Mouse (Mus musculus) MEL (cell line): ENCODE measurements around the gene Hectd4. TPM values are rescaled to one million over a fixed set of nuclear protein-coding genes. Genes with fewer than 3 reads are reported as not detected.

Source experiments
- DNase-seq: peaks from one replicate; pipeline ENCODE4 v3.0.0; 2011; ENCODE audit warnings: low read depth, low spot score
- H3K27ac ChIP-seq: 2 replicates; pipeline ENCODE4 v1.5.1; 2012; ENCODE audit warnings: low read depth, mild to moderate bottlenecking, control low read depth, low read length, moderate library complexity; ENCODE audit not compliant: control insufficient read depth
- H3K27me3 ChIP-seq, 2 experiments: fragments of 150-350 bp in 1 of 2; sonication (generic) in 1 of 2; 2 replicates each; pipeline ENCODE4 v1.6.1; 2012; ENCODE audit warnings: low read length in 2 of 2, mild to moderate bottlenecking in 2 of 2, improper control_type of control experiment in 1 of 2, moderate library complexity in 1 of 2; ENCODE audit not compliant: insufficient read depth in 2 of 2, control insufficient read depth in 1 of 2
- H3K36me3 ChIP-seq, 2 experiments: 2 replicates each; pipeline ENCODE4 v1.6.1; 2012 to 2014; ENCODE audit warnings: low read length in 2 of 2, improper control_type of control experiment in 1 of 2, inconsistent platforms in 1 of 2, mild to moderate bottlenecking in 1 of 2; ENCODE audit not compliant: insufficient read depth in 2 of 2, control insufficient read depth in 1 of 2
- H3K4me1 ChIP-seq, 2 experiments: fragments of 150-350 bp in 1 of 2; sonication (generic) in 1 of 2; 2 replicates each; pipeline ENCODE4 v1.6.1; 2012; ENCODE audit warnings: low read length in 2 of 2, improper control_type of control experiment in 1 of 2, mild to moderate bottlenecking in 1 of 2; ENCODE audit not compliant: insufficient read depth in 2 of 2, control insufficient read depth in 1 of 2
- H3K4me3 ChIP-seq, 2 experiments: fragments of 150-350 bp in 1 of 2; sonication (generic) in 1 of 2; 2 replicates each; pipeline ENCODE4 v1.5.1; 2012; ENCODE audit warnings: low read depth in 2 of 2, low read length in 2 of 2, mild to moderate bottlenecking in 2 of 2, moderate library complexity in 2 of 2, control low read depth in 1 of 2, improper control_type of control experiment in 1 of 2; ENCODE audit not compliant: control insufficient read depth in 1 of 2, insufficient read depth in 1 of 2
- H3K79me2 ChIP-seq: 2 replicates; pipeline ENCODE4 v1.6.1; 2012; ENCODE audit warnings: mild to moderate bottlenecking, low read length, moderate library complexity; ENCODE audit not compliant: control insufficient read depth, poor library complexity, insufficient read depth
- H3K9ac ChIP-seq: 2 replicates; pipeline ENCODE4 v1.6.1; 2012; ENCODE audit warnings: low read depth, mild to moderate bottlenecking, control low read depth, low read length, moderate library complexity; ENCODE audit not compliant: control insufficient read depth, poor library complexity, severe bottlenecking
- H3K9me3 ChIP-seq: fragments of 150-350 bp; sonication (generic); replicated peaks from 2 replicates; pipeline ENCODE4 v1.6.1; 2012; ENCODE audit warnings: mild to moderate bottlenecking, low read length, improper control_type of control experiment, moderate library complexity; ENCODE audit not compliant: insufficient read depth
- BHLHE40 ChIP-seq: IDR thresholded peaks from 2 replicates; pipeline ENCODE4 v1.6.1; 2012; ENCODE audit warnings: low read depth, mild to moderate bottlenecking, inconsistent platforms, low read length, improper control_type of control experiment, borderline replicate concordance
- CHD1 ChIP-seq: IDR thresholded peaks from 2 replicates; pipeline ENCODE4 v1.6.1; 2012; ENCODE audit warnings: low read depth, mild to moderate bottlenecking, inconsistent platforms, low read length, improper control_type of control experiment
- CTCF ChIP-seq, 3 experiments: IDR thresholded peaks in 2 of 3; conservative IDR thresholded peaks in 1 of 3; 2 replicates each; pipeline ENCODE4 v1.5.1; 2011 to 2012; ENCODE audit warnings: low read length in 3 of 3, low read depth in 2 of 3, mild to moderate bottlenecking in 2 of 3, improper control_type of control experiment in 1 of 3, inconsistent platforms in 1 of 3, mixed read lengths in 1 of 3, moderate library complexity in 1 of 3; ENCODE audit not compliant: control insufficient read depth in 1 of 3, insufficient read depth in 1 of 3, poor library complexity in 1 of 3, severe bottlenecking in 1 of 3
- GABPA ChIP-seq: IDR thresholded peaks from 2 replicates; pipeline ENCODE4 v1.6.1; 2012; ENCODE audit warnings: low read depth, mild to moderate bottlenecking, inconsistent platforms, low read length, improper control_type of control experiment, moderate library complexity
- GATA1 ChIP-seq: IDR thresholded peaks from 2 replicates; pipeline ENCODE4 v1.6.1; 2011; ENCODE audit warnings: low read depth, low read length, improper control_type of control experiment
- HCFC1 ChIP-seq: IDR thresholded peaks from 2 replicates; pipeline ENCODE4 v1.6.1; 2012; ENCODE audit warnings: low read depth, mild to moderate bottlenecking, inconsistent platforms, low read length, improper control_type of control experiment, moderate library complexity
- KAT2A ChIP-seq: conservative IDR thresholded peaks from 2 replicates; pipeline ENCODE4 v1.6.1; 2012; ENCODE audit warnings: low read depth, low read length, improper control_type of control experiment, inconsistent platforms
- MAFK ChIP-seq: IDR thresholded peaks from 2 replicates; pipeline ENCODE4 v1.6.1; 2011; ENCODE audit warnings: low read depth, mild to moderate bottlenecking, low read length, improper control_type of control experiment, borderline replicate concordance
- MXI1 ChIP-seq: IDR thresholded peaks from 2 replicates; pipeline ENCODE4 v1.6.1; 2011; ENCODE audit warnings: mild to moderate bottlenecking, low read depth, low read length, improper control_type of control experiment
- POLR2A ChIP-seq, 2 experiments: IDR thresholded peaks; 2 replicates each; pipeline ENCODE4 v1.6.1; 2011 to 2012; ENCODE audit warnings: low read length in 2 of 2, mild to moderate bottlenecking in 2 of 2, control low read depth in 1 of 2, improper control_type of control experiment in 1 of 2, low read depth in 1 of 2, moderate library complexity in 1 of 2; ENCODE audit not compliant: control insufficient read depth in 1 of 2, insufficient read depth in 1 of 2, poor library complexity in 1 of 2
- POLR2AphosphoS2 ChIP-seq: IDR thresholded peaks from 2 replicates; pipeline ENCODE4 v1.6.1; 2011; ENCODE audit warnings: low read length, improper control_type of control experiment
- RAD21 ChIP-seq: IDR thresholded peaks from 2 replicates; pipeline ENCODE4 v1.6.1; 2011; ENCODE audit warnings: mild to moderate bottlenecking, low read depth, low read length, improper control_type of control experiment
- TBP ChIP-seq: IDR thresholded peaks from 2 replicates; pipeline ENCODE4 v1.8.0; 2011; ENCODE audit warnings: low read depth, low read length, improper control_type of control experiment
- TCF12 ChIP-seq: IDR thresholded peaks from 2 replicates; pipeline ENCODE4 v1.6.1; 2014; ENCODE audit warnings: low read depth, mild to moderate bottlenecking, inconsistent platforms, low read length, improper control_type of control experiment, moderate library complexity
- USF1 ChIP-seq: IDR thresholded peaks from 2 replicates; pipeline ENCODE4 v1.6.1; 2014; ENCODE audit warnings: low read depth, mild to moderate bottlenecking, inconsistent platforms, low read length, improper control_type of control experiment, moderate library complexity
- ZC3H11A ChIP-seq: IDR thresholded peaks from 2 replicates; pipeline ENCODE4 v1.6.1; 2012; ENCODE audit warnings: low read depth, mild to moderate bottlenecking, inconsistent platforms, low read length, improper control_type of control experiment
- ZMIZ1 ChIP-seq: IDR thresholded peaks from 2 replicates; pipeline ENCODE4 v1.6.1; 2012; ENCODE audit warnings: low read depth, mild to moderate bottlenecking, inconsistent platforms, low read length, improper control_type of control experiment, moderate library complexity
- ZNF384 ChIP-seq: IDR thresholded peaks from 2 replicates; pipeline ENCODE4 v1.6.1; 2012; ENCODE audit warnings: low read depth, mild to moderate bottlenecking, inconsistent platforms, low read length, improper control_type of control experiment
- polyA plus RNA-seq, 2 experiments: library from polyadenylated mRNA; stranded (reverse) in 1 of 2; unstranded in 1 of 2; fragments of >175 nt in 1 of 2; fragments of >200 nt in 1 of 2; gene quantifications; 2 replicates each; pipeline versions ENCODE4 v1.2.1 to v1.2.4; 2012; ENCODE audit warnings: low replicate concordance in 2 of 2, low read depth in 1 of 2; ENCODE audit not compliant: insufficient read length in 2 of 2, insufficient read depth in 1 of 2, missing spikeins in 1 of 2
- total RNA-seq: library from RNA; depleted of rRNA; stranded (reverse); fragments of 300-350 nt; gene quantifications from 2 replicates; pipeline ENCODE4 v1.2.3, GENCODE M21; 2012

The Hectd4 gene
- total and polyA plus RNA-seq, 3 experiments, result 7.0 to 10.8 TPM; not detected in 1

DNA sequence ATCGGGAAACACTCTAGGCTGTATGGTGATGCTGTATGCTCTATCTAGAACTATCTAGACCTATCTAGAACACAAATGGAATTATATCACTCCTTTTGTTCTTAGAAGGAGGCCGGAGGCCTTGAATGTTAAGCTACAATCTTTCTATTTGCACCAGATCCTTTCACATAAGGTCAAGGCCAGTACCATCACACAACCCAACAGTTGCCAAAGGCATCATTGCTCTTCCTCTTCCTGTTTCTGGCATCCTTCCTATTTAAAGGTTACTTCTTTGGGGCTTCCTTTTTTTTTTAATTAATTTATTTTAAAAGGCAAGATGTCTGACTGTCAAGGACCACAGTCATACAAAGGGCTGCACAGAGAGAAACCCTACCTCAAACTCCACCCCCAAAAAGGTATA is 22.7 kb upstream of the Hectd4 start:
- Histone ChIP-seq H3K27me3 (no peaks in the 10 kb centered on the region), H3K9me3 (no peaks in the 10 kb centered on the region), H3K79me2 (no peaks in the 10 kb centered on the region; the same call in 1 of the 2 replicates), H3K36me3 (peaks cover 0 to 22% of the 10 kb centered on the region in 2 experiments; a peak in 2 of 4 replicates), H3K4me3 (no peak overlapping the region; a peak in 1 of 4 replicates), H3K27ac (peak overlapping the region; percentile 59; the same call in 1 of the 2 replicates), H3K9ac (no peak overlapping the region), H3K4me1 (peaks cover 6 to 19% of the 10 kb centered on the region in 2 experiments; a peak in 3 of 4 replicates)
- TF ChIP-seq MXI1, result 0 out of 2 replicates have a peak, but pooled peaks have one; percentile 1
- no peak for TF ChIP-seq TBP
- TF ChIP-seq ZMIZ1, result no peak
- no peak for TF ChIP-seq GATA1
- TF ChIP-seq MAFK, result no peak
- no peak for TF ChIP-seq GABPA
- no peak for TF ChIP-seq KAT2A
- TF ChIP-seq ZNF384, result 0 out of 2 replicates have a peak, but pooled peaks have one; percentile 27
- no peak for TF ChIP-seq HCFC1
- TF ChIP-seq TCF12, result no peak
- DNase-seq, result peak; percentile 55

DNA sequence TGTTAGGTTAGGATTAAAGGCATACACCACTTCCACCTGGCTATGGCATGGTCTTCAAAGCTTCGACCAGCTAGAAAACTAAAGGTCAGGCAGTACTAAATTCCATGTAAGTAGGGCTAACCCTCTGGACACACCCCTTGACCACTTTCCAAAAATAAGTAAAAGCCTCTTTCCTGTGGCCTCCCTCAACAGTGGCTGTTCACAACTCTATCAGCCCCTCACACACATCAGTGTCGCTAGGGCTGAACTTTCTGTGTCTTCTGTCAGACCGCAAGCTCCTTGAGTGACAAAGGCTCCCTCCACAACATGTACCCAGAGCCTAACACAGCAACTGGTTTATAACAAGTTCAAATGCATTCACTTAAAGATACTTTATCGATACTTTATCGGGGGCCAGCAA is 21.6 kb upstream of the Hectd4 start:
- no peak for DNase-seq
- H3K79me2 ChIP-seq, result no peaks in the 10 kb centered on the region; the same call in 1 of the 2 replicates
- H3K27me3 ChIP-seq, result no peaks in the 10 kb centered on the region
- H3K4me1 ChIP-seq, result peaks cover 6 to 19% of the 10 kb centered on the region in 2 experiments; a peak in 3 of 4 replicates
- peaks cover 0 to 20% of the 10 kb centered on the region in 2 experiments; a peak in 2 of 4 replicates for H3K36me3 ChIP-seq
- no peak overlapping the region for H3K9ac ChIP-seq
- H3K27ac ChIP-seq, result no peak overlapping the region
- no peak overlapping the region for H3K4me3 ChIP-seq
- H3K9me3 ChIP-seq, result no peaks in the 10 kb centered on the region
- no peak for TF ChIP-seq RAD21
- no peak for TF ChIP-seq KAT2A
- no peak for TF ChIP-seq ZMIZ1
- TF ChIP-seq ZC3H11A, result no peak
- TF ChIP-seq CHD1, result no peak
- no peak for TF ChIP-seq MAFK
- TF ChIP-seq HCFC1, result no peak
- no peak for TF ChIP-seq USF1
- no peak for TF ChIP-seq POLR2A (IDR thresholded peaks at IDR 0.05; ENCODE audit: control insufficient read depth in 1 of 2, insufficient read depth in 1 of 2, low read depth in 1 of 2, low read length in 2 of 2, poor library complexity in 1 of 2)
- no peak for TF ChIP-seq POLR2AphosphoS2
- TF ChIP-seq GATA1, result no peak
- TF ChIP-seq BHLHE40, result no peak
- no peak for TF ChIP-seq CTCF (IDR thresholded peaks at IDR 0.05 in 2 of 3, conservative IDR thresholded peaks at IDR 0.05 in 1 of 3; ENCODE audit: control insufficient read depth in 1 of 3, insufficient read depth in 1 of 3, low read depth in 2 of 3, low read length in 3 of 3, poor library complexity in 1 of 3, severe bottlenecking in 1 of 3)
